ENCODE assay signal across 13 mouse cellular contexts in genomic region chr3:101749031-101749632, GRCm38 (mm10).
A peak's percentile ranks its signal among the peaks of the same experiment; 100 is the strongest.
DNase-seq lines count a peak whose midpoint lies in the region; ATAC-seq and TF ChIP-seq lines count a peak whose summit lies in the region.
"Had no signal": no experiment of that assay in that cellular context is flagged by ENCODE, and none has a peak within 500 bp of the region (broad histone marks: within the 10 kb centered on the region; RNA-seq: fewer than 3 reads in every experiment).

No protein-coding gene starts in this region.

- intact Hi-C loops in left cerebral cortex, adult 2 months (cut with DNase I), result loop anchor here (2.0 kb wide), 1 partner anchor 144 kb away; the partner anchor contains the start of gene Atp1a1
- intact Hi-C loops in left cerebral cortex, postnatal 4 days (cut with DNase I), result no loop called here

- H3K4me2 ChIP-seq in forebrain, postnatal 0 days (ENCODE audit: low read depth), result no peak overlapping the region
- H3K4me2 ChIP-seq in forebrain, embryonic 14.5 days (ENCODE audit: low read length), result no peak overlapping the region
- no peak overlapping the region for H3K4me2 ChIP-seq in midbrain, embryonic 14.5 days (ENCODE audit: low read length)
- H3K4me2 ChIP-seq in heart, embryonic 12.5 days, result no peak overlapping the region
- H3K4me2 ChIP-seq: midbrain, embryonic 12.5 days had no signal

- peaks cover 5% of the 10 kb centered on the region; the same call in 1 of the 2 replicates for H3K4me1 ChIP-seq in forebrain, postnatal 0 days (ENCODE audit: insufficient read depth)
- H3K4me1 ChIP-seq in forebrain, embryonic 14.5 days (ENCODE audit: control insufficient read depth, insufficient read depth, low read length), result no peaks in the 10 kb centered on the region
- H3K4me1 ChIP-seq in midbrain, embryonic 14.5 days (ENCODE audit: control insufficient read depth, insufficient read depth, low read length), result no peaks in the 10 kb centered on the region
- no peaks in the 10 kb centered on the region for H3K4me1 ChIP-seq in heart, embryonic 12.5 days (replicated peaks)
- H3K4me1 ChIP-seq: embryonic facial prominence, embryonic 10.5 days had no signal

- H3K9me3 ChIP-seq in forebrain, postnatal 0 days (ENCODE audit: low read length), result no peaks in the 10 kb centered on the region
- no peaks in the 10 kb centered on the region for H3K9me3 ChIP-seq in forebrain, embryonic 14.5 days (replicated peaks; ENCODE audit: control insufficient read depth, low read length)
- H3K9me3 ChIP-seq in midbrain, embryonic 14.5 days (ENCODE audit: control insufficient read depth, low read length), result no peaks in the 10 kb centered on the region
- H3K9me3 ChIP-seq in heart, embryonic 12.5 days (replicated peaks), result peaks cover 6% of the 10 kb centered on the region; the same call in 1 of the 2 replicates
- H3K9me3 ChIP-seq: embryonic facial prominence, embryonic 10.5 days; midbrain, embryonic 12.5 days had no signal

- DNase-seq in forebrain, postnatal 0 days, result peak; percentile 50
- no peak for DNase-seq in forebrain, embryonic 14.5 days (ENCODE audit: low spot score)
- peak; percentile 32 to 40 for DNase-seq in left cerebral cortex, adult 2 months (ENCODE audit: extremely low spot score in 1 of 2, low spot score in 2 of 2)
- no peak for DNase-seq in left cerebral cortex, postnatal 4 days
- DNase-seq in midbrain, embryonic 14.5 days, result peak; percentile 12
- DNase-seq in telencephalon, adult 2 months (ENCODE audit: low read depth, low spot score), result peak; percentile 54
- DNase-seq: adrenal gland, adult 2 months; gastrocnemius, postnatal 36 days; thymus, postnatal 14 days had no signal

- TF ChIP-seq CTCF in forebrain, postnatal 0 days (IDR thresholded peaks at IDR 0.05; ENCODE audit: low read depth), result 0 out of 2 replicates have a peak, but pooled peaks have one; percentile 5
- TF ChIP-seq CTCF in left cerebral cortex, adult 2 months (IDR thresholded peaks at IDR 0.05), result no peak

- ATAC-seq in forebrain, postnatal 0 days, result peak; percentile 88
- no peak for ATAC-seq in forebrain, embryonic 14.5 days
- no peak for ATAC-seq in midbrain, embryonic 14.5 days (ENCODE audit: low FRiP score, low TSS enrichment)
- ATAC-seq in activated CD4-positive, CD25-positive, alpha-beta regulatory T cell, adult 4 months, result no peak
- no peak for ATAC-seq in heart, embryonic 12.5 days (ENCODE audit: insufficient number of reproducible peaks, low FRiP score)

- no peaks in the 10 kb centered on the region for H3K36me3 ChIP-seq in forebrain, postnatal 0 days (ENCODE audit: insufficient read depth)
- no peaks in the 10 kb centered on the region for H3K36me3 ChIP-seq in forebrain, embryonic 14.5 days (ENCODE audit: control insufficient read depth, insufficient read depth, low read length)
- no peaks in the 10 kb centered on the region for H3K36me3 ChIP-seq in midbrain, embryonic 14.5 days (ENCODE audit: control insufficient read depth, insufficient read depth, low read length)
- no peaks in the 10 kb centered on the region for H3K36me3 ChIP-seq in heart, embryonic 12.5 days
- H3K36me3 ChIP-seq: embryonic facial prominence, embryonic 10.5 days; midbrain, embryonic 12.5 days had no signal

- H3K27ac ChIP-seq in forebrain, postnatal 0 days (ENCODE audit: low read depth, low read length), result peak overlapping the region; percentile 40; the same call in 1 of the 2 replicates
- H3K27ac ChIP-seq in forebrain, embryonic 14.5 days (ENCODE audit: low read depth, low read length), result no peak overlapping the region
- H3K27ac ChIP-seq in left cerebral cortex, adult 2 months, result peak overlapping the region; percentile 29; the same call in 1 of the 2 replicates
- no peak overlapping the region for H3K27ac ChIP-seq in midbrain, embryonic 14.5 days (replicated peaks; ENCODE audit: low read depth, low read length)
- no peak overlapping the region for H3K27ac ChIP-seq in heart, embryonic 12.5 days (ENCODE audit: poor library complexity, severe bottlenecking)
- H3K27ac ChIP-seq: embryonic facial prominence, embryonic 10.5 days; midbrain, embryonic 12.5 days had no signal

- 67% methylated on average over 3 of the region's 3 CpGs for WGBS in forebrain, postnatal 0 days
- WGBS in forebrain, embryonic 14.5 days, result 58% methylated on average over 3 of the region's 3 CpGs
- WGBS in midbrain, embryonic 14.5 days, result 46% methylated on average over 3 of the region's 3 CpGs
- 74% methylated on average over 3 of the region's 3 CpGs for WGBS in heart, embryonic 12.5 days

- no peak overlapping the region for H3K9ac ChIP-seq in forebrain, postnatal 0 days
- H3K9ac ChIP-seq in forebrain, embryonic 14.5 days (ENCODE audit: low read length), result no peak overlapping the region
- no peak overlapping the region for H3K9ac ChIP-seq in midbrain, embryonic 14.5 days (replicated peaks; ENCODE audit: low read length)
- H3K9ac ChIP-seq in heart, embryonic 12.5 days, result no peak overlapping the region
- H3K9ac ChIP-seq: midbrain, embryonic 12.5 days had no signal

- H3K27me3 ChIP-seq in forebrain, postnatal 0 days (ENCODE audit: insufficient read depth, low read length), result no peaks in the 10 kb centered on the region
- H3K27me3 ChIP-seq in forebrain, embryonic 14.5 days (replicated peaks; ENCODE audit: control insufficient read depth, insufficient read depth, low read length), result no peaks in the 10 kb centered on the region
- H3K27me3 ChIP-seq in midbrain, embryonic 14.5 days (ENCODE audit: control insufficient read depth, insufficient read depth, low read length), result no peaks in the 10 kb centered on the region
- no peaks in the 10 kb centered on the region for H3K27me3 ChIP-seq in heart, embryonic 12.5 days (replicated peaks)
- H3K27me3 ChIP-seq: midbrain, embryonic 12.5 days had no signal

- H3K4me3 ChIP-seq in forebrain, postnatal 0 days (ENCODE audit: low read depth, low read length), result no peak overlapping the region
- no peak overlapping the region for H3K4me3 ChIP-seq in forebrain, embryonic 14.5 days (ENCODE audit: low read depth, low read length)
- no peak overlapping the region for H3K4me3 ChIP-seq in left cerebral cortex, adult 2 months
- H3K4me3 ChIP-seq in midbrain, embryonic 14.5 days (replicated peaks; ENCODE audit: low read depth, low read length), result no peak overlapping the region
- H3K4me3 ChIP-seq in heart, embryonic 12.5 days, result no peak overlapping the region
- H3K4me3 ChIP-seq: embryonic facial prominence, embryonic 10.5 days; midbrain, embryonic 12.5 days had no signal

Comparison
In these comparisons a context has a peak if more than half of its experiments do, and no peak if none do; other contexts are left out.
1. DNase-seq: peak in forebrain, postnatal 0 days (single experiment), left cerebral cortex, adult 2 months (2 of 2), midbrain, embryonic 14.5 days (single experiment) and telencephalon, adult 2 months (single experiment); none in forebrain, embryonic 14.5 days (single experiment) and left cerebral cortex, postnatal 4 days (single experiment).
2. H3K27ac ChIP-seq: peak in forebrain, postnatal 0 days (single experiment) and left cerebral cortex, adult 2 months (single experiment); none in forebrain, embryonic 14.5 days (single experiment), midbrain, embryonic 14.5 days (single experiment) and heart, embryonic 12.5 days (single experiment).